Mouse (Mus musculus) forebrain, embryonic 15.5 days (tissue): ENCODE results near the gene Dagla. TPM values are rescaled to one million over a fixed set of nuclear protein-coding genes. Genes with fewer than 3 reads are reported as not detected.
A peak's percentile ranks its signal among the peaks of the same experiment; 100 is the strongest.

Experiments used
- ATAC-seq: fragments of 200-750 bp; cut with Nextera tagmentation; replicated peaks from 2 replicates; pipeline ENCODE4 v1.8.0; 2017; ENCODE audit warnings: mild to moderate bottlenecking, moderate TSS enrichment, moderate library complexity
- H3K27ac ChIP-seq: fragments of 300-500 bp; sonication (generic); replicated peaks from 2 replicates; pipeline ENCODE4 v1.5.1; 2015; ENCODE audit warnings: mild to moderate bottlenecking, inconsistent platforms
- H3K27me3 ChIP-seq: fragments of 300-500 bp; sonication (generic); 2 replicates; pipeline ENCODE4 v1.6.1; 2015; ENCODE audit warnings: inconsistent platforms
- H3K36me3 ChIP-seq: fragments of 300-500 bp; sonication (generic); 2 replicates; pipeline ENCODE4 v1.6.1; 2015; ENCODE audit warnings: mild to moderate bottlenecking, inconsistent platforms
- H3K4me1 ChIP-seq: fragments of 300-500 bp; sonication (generic); 2 replicates; pipeline ENCODE4 v1.6.1; 2015; ENCODE audit warnings: inconsistent platforms
- H3K4me2 ChIP-seq: fragments of 300-500 bp; sonication (generic); replicated peaks from 2 replicates; pipeline ENCODE4 v1.6.1; 2015; ENCODE audit warnings: mild to moderate bottlenecking, inconsistent platforms
- H3K4me3 ChIP-seq: fragments of 300-500 bp; sonication (generic); 2 replicates; pipeline ENCODE4 v1.5.1; 2015; ENCODE audit warnings: mild to moderate bottlenecking, inconsistent platforms
- H3K9ac ChIP-seq: fragments of 300-500 bp; sonication (generic); replicated peaks from 2 replicates; pipeline ENCODE4 v1.6.1; 2015; ENCODE audit warnings: mild to moderate bottlenecking, inconsistent platforms
- H3K9me3 ChIP-seq: fragments of 300-500 bp; sonication (generic); 2 replicates; pipeline ENCODE4 v1.6.1; 2016; ENCODE audit warnings: inconsistent platforms
- WGBS: fragments of 180-500 bp; shearing (Covaris S2); methylation state at CpG from one replicate; pipeline ENCODE4 v1.1.7; 2015; ENCODE audit warnings: mixed read lengths; 5-methylcytosine and 5-hydroxymethylcytosine counted together
- polyA plus RNA-seq: library from polyadenylated mRNA; unstranded; fragments of >200 nt; fragmentation: Nextera tagmentation; extraction: Ambion mirVana; gene quantifications from 2 replicates; pipeline ENCODE4 v1.2.1, GENCODE M21; 2015

Gene Dagla
- polyA plus RNA-seq, 1 experiment from 2014 or later, result 6.7 TPM

GRCm38 (mm10) chr19:10274056-10274455 is 30.6 kb downstream of the Dagla start:
- Histone ChIP-seq H3K36me3 (no peaks in the 10 kb centered on the region), H3K9me3 (no peaks in the 10 kb centered on the region), H3K4me3 (no peak overlapping the region), H3K27me3 (no peaks in the 10 kb centered on the region), H3K4me2 (no peak overlapping the region), H3K9ac (no peak overlapping the region), H3K4me1 (peaks cover 49% of the 10 kb centered on the region), H3K27ac (no peak overlapping the region)
- 27% methylated on average over 5 of the region's 5 CpGs for WGBS
- no peak for ATAC-seq

GRCm38 (mm10) chr19:10272746-10273145 is 31.9 kb downstream of the Dagla start:
- H3K4me3 ChIP-seq, result no peak overlapping the region
- H3K27me3 ChIP-seq, result no peaks in the 10 kb centered on the region
- peak overlapping the region; percentile 39; the same call in 1 of the 2 replicates for H3K27ac ChIP-seq
- H3K36me3 ChIP-seq, result no peaks in the 10 kb centered on the region
- 42% methylated on average over 11 of the region's 11 CpGs for WGBS
- H3K9ac ChIP-seq, result 0 out of 2 replicates have a peak overlapping the region, but pooled peaks have one; percentile 7
- peaks cover 36% of the 10 kb centered on the region for H3K4me1 ChIP-seq
- H3K9me3 ChIP-seq, result no peaks in the 10 kb centered on the region
- peak overlapping the region; percentile 31; the same call in 1 of the 2 replicates for H3K4me2 ChIP-seq
- peak; percentile 52 for ATAC-seq

GRCm38 (mm10) chr19:10271592-10271991 is 33.1 kb downstream of the Dagla start:
- no peak overlapping the region for H3K4me3 ChIP-seq
- peaks cover 28% of the 10 kb centered on the region for H3K4me1 ChIP-seq
- no peaks in the 10 kb centered on the region for H3K9me3 ChIP-seq
- 93% methylated on average over 7 of the region's 7 CpGs for WGBS
- ATAC-seq, result no peak
- H3K9ac ChIP-seq, result no peak overlapping the region
- H3K36me3 ChIP-seq, result no peaks in the 10 kb centered on the region
- H3K27me3 ChIP-seq, result no peaks in the 10 kb centered on the region
- no peak overlapping the region for H3K27ac ChIP-seq
- no peak overlapping the region for H3K4me2 ChIP-seq

GRCm38 (mm10) chr19:10270356-10270755 is 34.3 kb downstream of the Dagla start:
- no peak overlapping the region for H3K9ac ChIP-seq
- no peaks in the 10 kb centered on the region for H3K9me3 ChIP-seq
- H3K36me3 ChIP-seq, result no peaks in the 10 kb centered on the region
- H3K27me3 ChIP-seq, result no peaks in the 10 kb centered on the region
- H3K4me2 ChIP-seq, result no peak overlapping the region
- WGBS, result 82% methylated on average over 5 of the region's 5 CpGs
- no peak overlapping the region for H3K27ac ChIP-seq
- H3K4me3 ChIP-seq, result no peak overlapping the region
- ATAC-seq, result no peak
- peaks cover 18% of the 10 kb centered on the region for H3K4me1 ChIP-seq

- no peaks in the 10 kb centered on the region for H3K27me3 ChIP-seq
Measured at GRCm38 (mm10) chr19:10268851-10269250, 35.8 kb downstream of the Dagla start.

GRCm38 (mm10) chr19:10267953-10268352 is 36.7 kb downstream of the Dagla start:
- H3K27me3 ChIP-seq, result no peaks in the 10 kb centered on the region
- no peak overlapping the region for H3K4me3 ChIP-seq
- WGBS, result 92% methylated on average over 10 of the region's 10 CpGs
- ATAC-seq, result no peak
- no peaks in the 10 kb centered on the region for H3K36me3 ChIP-seq
- H3K4me2 ChIP-seq, result no peak overlapping the region
- peaks cover 10% of the 10 kb centered on the region for H3K4me1 ChIP-seq
- H3K9ac ChIP-seq, result no peak overlapping the region
- no peaks in the 10 kb centered on the region for H3K9me3 ChIP-seq
- no peak overlapping the region for H3K27ac ChIP-seq

More at GRCm38 (mm10) chr19:10268851-10269250, 35.8 kb downstream of the Dagla start:
- ATAC-seq, result no peak
- WGBS, result 87% methylated on average over 15 of the region's 15 CpGs
- Histone ChIP-seq H3K9ac (no peak overlapping the region), H3K27ac (no peak overlapping the region), H3K4me2 (no peak overlapping the region), H3K4me3 (no peak overlapping the region), H3K9me3 (no peaks in the 10 kb centered on the region), H3K4me1 (peaks cover 16% of the 10 kb centered on the region), H3K36me3 (no peaks in the 10 kb centered on the region)

- H3K9me3 ChIP-seq, result no peaks in the 10 kb centered on the region
- H3K4me2 ChIP-seq, result no peak overlapping the region
- H3K4me3 ChIP-seq, result no peak overlapping the region
- 24% methylated on average over 15 of the region's 15 CpGs for WGBS
- no peaks in the 10 kb centered on the region for H3K27me3 ChIP-seq
- ATAC-seq, result no peak
- H3K27ac ChIP-seq, result no peak overlapping the region
- H3K36me3 ChIP-seq, result 0 out of 2 replicates have a peak, but pooled peaks cover 2% of the 10 kb centered on the region
- 0 out of 2 replicates have a peak, but pooled peaks cover 3% of the 10 kb centered on the region for H3K4me1 ChIP-seq
- no peak overlapping the region for H3K9ac ChIP-seq
Measured at GRCm38 (mm10) chr19:10267057-10267456, 37.6 kb downstream of the Dagla start.

GRCm38 (mm10) chr19:10266196-10266850 is 38.4 kb downstream of the Dagla start:
- Histone ChIP-seq H3K9ac (no peak overlapping the region), H3K4me3 (no peak overlapping the region), H3K36me3 (0 out of 2 replicates have a peak, but pooled peaks cover 2% of the 10 kb centered on the region), H3K4me1 (0 out of 2 replicates have a peak, but pooled peaks cover 3% of the 10 kb centered on the region), H3K27me3 (no peaks in the 10 kb centered on the region), H3K9me3 (no peaks in the 10 kb centered on the region), H3K4me2 (no peak overlapping the region), H3K27ac (no peak overlapping the region)
- peak; percentile 12; the same call in 1 of the 2 replicates for ATAC-seq
- WGBS, result 25% methylated on average over 14 of the region's 14 CpGs

- Histone ChIP-seq H3K4me1 (no peaks in the 10 kb centered on the region), H3K27me3 (no peaks in the 10 kb centered on the region), H3K4me3 (no peak overlapping the region), H3K9me3 (no peaks in the 10 kb centered on the region), H3K27ac (no peak overlapping the region), H3K4me2 (no peak overlapping the region), H3K36me3 (peaks cover 2% of the 10 kb centered on the region; the same call in 1 of the 2 replicates), H3K9ac (no peak overlapping the region)
- no peak for ATAC-seq
- WGBS, result 77% methylated on average over 7 of the region's 7 CpGs
Measured at GRCm38 (mm10) chr19:10261369-10261768, 43.3 kb downstream of the Dagla start.

- H3K9ac ChIP-seq, result no peak overlapping the region
- WGBS, result 22% methylated on average over 6 of the region's 6 CpGs
- H3K36me3 ChIP-seq, result peaks cover 2% of the 10 kb centered on the region; the same call in 1 of the 2 replicates
- H3K27me3 ChIP-seq, result no peaks in the 10 kb centered on the region
- H3K9me3 ChIP-seq, result no peaks in the 10 kb centered on the region
- ATAC-seq, result peak; percentile 72
- H3K4me3 ChIP-seq, result no peak overlapping the region
- H3K27ac ChIP-seq, result no peak overlapping the region
- H3K4me2 ChIP-seq, result no peak overlapping the region
- no peaks in the 10 kb centered on the region for H3K4me1 ChIP-seq
Measured at GRCm38 (mm10) chr19:10258279-10259011, 46.2 kb downstream of the Dagla start.

- 63% methylated on average over 20 of the region's 20 CpGs for WGBS
- no peak overlapping the region for H3K9ac ChIP-seq
- H3K9me3 ChIP-seq, result no peaks in the 10 kb centered on the region
- H3K27ac ChIP-seq, result no peak overlapping the region
- ATAC-seq, result no peak
- no peak overlapping the region for H3K4me3 ChIP-seq
- H3K4me2 ChIP-seq, result no peak overlapping the region
- no peaks in the 10 kb centered on the region for H3K4me1 ChIP-seq
- H3K36me3 ChIP-seq, result peaks cover 3% of the 10 kb centered on the region; the same call in 1 of the 2 replicates
- H3K27me3 ChIP-seq, result no peaks in the 10 kb centered on the region
Measured at GRCm38 (mm10) chr19:10248128-10248527, 56.5 kb downstream of the Dagla start.

GRCm38 (mm10) chr19:10247165-10247564 is 57.5 kb downstream of the Dagla start:
- peaks cover 3% of the 10 kb centered on the region; the same call in 1 of the 2 replicates for H3K36me3 ChIP-seq
- H3K27ac ChIP-seq, result no peak overlapping the region
- no peak overlapping the region for H3K4me2 ChIP-seq
- ATAC-seq, result no peak
- H3K27me3 ChIP-seq, result no peaks in the 10 kb centered on the region
- H3K9me3 ChIP-seq, result no peaks in the 10 kb centered on the region
- H3K4me3 ChIP-seq, result no peak overlapping the region
- H3K4me1 ChIP-seq, result no peaks in the 10 kb centered on the region
- H3K9ac ChIP-seq, result no peak overlapping the region
- WGBS, result 37% methylated on average over 6 of the region's 6 CpGs
